Mouse (Mus musculus) frontal cortex, adult (tissue): ENCODE data around the gene Tnr.
A peak's percentile ranks its signal among the peaks of the same experiment; 100 is the strongest.

Experiments
- ATAC-seq: cut with Nextera tagmentation; 2 replicates; pipeline ENCODE4 v1.9.2; 2017; ENCODE audit warnings: mild to moderate bottlenecking, moderate library complexity, mixed read lengths; ENCODE audit not compliant: low TSS enrichment

Tnr gene

GRCm38 (mm10) chr1:159523578-159523977, at the start of gene Tnr:
Tnr (plus strand) TSS chr1:159523769.
- peak; percentile 83 for ATAC-seq

GRCm38 (mm10) chr1:159489853-159490435, 33.6 kb upstream of the Tnr start:
- ATAC-seq = no peak

- ATAC-seq = peak; percentile 31
These were observed 31.0 kb upstream of the Tnr start for GRCm38 (mm10) chr1:159492536-159492935.

GRCm38 (mm10) chr1:159493720-159494499, 29.7 kb upstream of the Tnr start:
- ATAC-seq = no peak

- ATAC-seq = no peak
These were observed 25.3 kb upstream of the Tnr start for GRCm38 (mm10) chr1:159498236-159498635.

GRCm38 (mm10) chr1:159499806-159500460, 23.6 kb upstream of the Tnr start:
- ATAC-seq = peak; percentile 95

- peak; percentile 20; the same call in 1 of the 2 replicates for ATAC-seq
These were observed 21.7 kb upstream of the Tnr start for GRCm38 (mm10) chr1:159501911-159502310.

GRCm38 (mm10) chr1:159510667-159511066, 12.9 kb upstream of the Tnr start:
- peak; percentile 38; the same call in 1 of the 2 replicates for ATAC-seq

GRCm38 (mm10) chr1:159517647-159518046, 5.9 kb upstream of the Tnr start:
- ATAC-seq = peak; percentile 92

- ATAC-seq = peak; percentile 24
These were observed 4.4 kb upstream of the Tnr start for GRCm38 (mm10) chr1:159519206-159519605.

- ATAC-seq = no peak
These were observed 500 bp upstream of the Tnr start for GRCm38 (mm10) chr1:159523069-159523468.

GRCm38 (mm10) chr1:159524051-159524549, 531 bp downstream of the Tnr start:
- ATAC-seq = peak; percentile 55

GRCm38 (mm10) chr1:159532841-159533569, 9.4 kb downstream of the Tnr start:
- peak; percentile 58 for ATAC-seq

GRCm38 (mm10) chr1:159535582-159535981, 12.0 kb downstream of the Tnr start:
- no peak for ATAC-seq

GRCm38 (mm10) chr1:159537541-159537940, 14.0 kb downstream of the Tnr start:
- ATAC-seq = peak; percentile 69

- no peak for ATAC-seq
These were observed 14.5 kb downstream of the Tnr start for GRCm38 (mm10) chr1:159538076-159538475.

- peak; percentile 54 for ATAC-seq
These were observed 22.0 kb downstream of the Tnr start for GRCm38 (mm10) chr1:159545470-159546145.

- no peak for ATAC-seq
These were observed 27.5 kb downstream of the Tnr start for GRCm38 (mm10) chr1:159551036-159551435.

GRCm38 (mm10) chr1:159551591-159552442, 28.2 kb downstream of the Tnr start:
- peak; percentile 36; the same call in 1 of the 2 replicates for ATAC-seq

- peak; percentile 74 for ATAC-seq
These were observed 38.0 kb downstream of the Tnr start for GRCm38 (mm10) chr1:159561616-159562015.
